Mouse (Mus musculus): Measurements from ENCODE around the gene 9530077C05Rik.
"Not testable (repeated sequence)": the region's sequence is repeated elsewhere in the genome, so short reads cannot be mapped to it uniquely, and the experiment has no call there.

9530077C05Rik gene

GRCm38 (mm10) chr9:22411002-22411857, at the start of gene 9530077C05Rik:
Gene 9530077C05Rik (plus strand): TSS chr9:22411513.
- peak; percentile 90 to 94 for DNase-seq (ENCODE audit: low spot score in 2 of 2)

GRCm38 (mm10) chr9:22366221-22366620, 45.1 kb upstream of the 9530077C05Rik start:
- no peak for DNase-seq (ENCODE audit: low spot score in 2 of 2)

DNA sequence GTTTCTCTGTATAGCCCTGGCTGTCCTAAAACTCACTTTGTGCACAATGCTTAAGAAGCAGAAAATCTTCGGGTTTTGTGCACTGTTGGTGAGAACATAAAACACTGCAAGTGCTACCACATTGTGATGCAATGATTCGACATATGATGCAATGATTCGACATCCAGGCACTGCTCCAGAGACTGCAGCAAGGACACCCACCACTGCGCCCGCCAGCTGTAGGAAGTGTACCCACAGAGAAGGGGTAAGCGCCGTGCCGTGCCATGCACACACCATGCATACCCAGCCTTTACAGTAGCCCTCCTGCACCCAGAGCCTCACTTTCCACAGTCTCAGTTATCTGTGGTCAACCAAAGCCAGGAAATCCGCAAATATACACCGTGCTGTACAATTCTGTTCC, 44.7 kb upstream of the 9530077C05Rik start:
- no peak for DNase-seq (ENCODE audit: low spot score in 2 of 2)

GRCm38 (mm10) chr9:22368030-22368429, 43.3 kb upstream of the 9530077C05Rik start:
- no peak for DNase-seq (ENCODE audit: low spot score in 2 of 2)

DNA sequence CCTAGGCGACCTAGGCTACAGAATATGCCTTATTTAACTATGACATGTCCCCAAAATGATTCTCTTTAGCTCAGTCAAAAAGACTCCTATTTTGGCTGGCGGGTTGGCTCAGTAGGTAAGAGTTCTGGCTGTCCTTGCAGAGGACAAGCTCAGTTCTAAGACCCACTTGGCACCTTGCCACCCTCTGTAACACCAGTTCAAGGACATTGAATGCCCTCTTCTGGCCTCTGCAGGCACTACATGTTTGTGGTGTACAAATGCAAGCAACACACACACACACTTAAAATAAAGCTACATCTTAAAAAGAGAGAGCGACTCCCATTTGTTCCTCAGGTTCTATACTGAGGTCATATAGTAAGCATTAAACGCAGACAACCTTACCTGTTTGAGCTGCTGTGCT, 38.6 kb upstream of the 9530077C05Rik start:
- no peak for DNase-seq (ENCODE audit: low spot score in 2 of 2)

- no peak for DNase-seq (ENCODE audit: low spot score in 2 of 2)
These were observed 35.2 kb upstream of the 9530077C05Rik start for GRCm38 (mm10) chr9:22376086-22376485.

GRCm38 (mm10) chr9:22385890-22386289, 25.4 kb upstream of the 9530077C05Rik start:
- no peak for DNase-seq (ENCODE audit: low spot score in 2 of 2)

DNA sequence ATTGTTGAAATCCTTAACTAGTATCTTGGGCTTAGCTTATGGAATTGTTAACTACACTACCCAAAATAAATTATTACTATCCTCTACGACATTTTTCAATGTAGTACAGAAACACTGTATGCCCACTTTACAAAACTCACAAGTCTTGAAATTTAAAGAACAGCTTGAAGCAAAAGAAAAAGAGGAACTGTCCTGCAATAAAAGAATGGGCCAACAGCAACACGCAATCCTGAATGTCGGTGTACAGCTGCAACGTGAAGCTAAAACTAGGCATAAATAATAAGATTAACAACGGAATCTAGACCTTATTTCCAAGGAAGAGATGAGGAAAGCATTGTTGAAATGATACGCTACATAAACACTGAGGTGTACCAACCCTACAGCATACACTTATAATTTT, 23.4 kb upstream of the 9530077C05Rik start:
- no peak for DNase-seq (ENCODE audit: low spot score in 2 of 2)

DNA sequence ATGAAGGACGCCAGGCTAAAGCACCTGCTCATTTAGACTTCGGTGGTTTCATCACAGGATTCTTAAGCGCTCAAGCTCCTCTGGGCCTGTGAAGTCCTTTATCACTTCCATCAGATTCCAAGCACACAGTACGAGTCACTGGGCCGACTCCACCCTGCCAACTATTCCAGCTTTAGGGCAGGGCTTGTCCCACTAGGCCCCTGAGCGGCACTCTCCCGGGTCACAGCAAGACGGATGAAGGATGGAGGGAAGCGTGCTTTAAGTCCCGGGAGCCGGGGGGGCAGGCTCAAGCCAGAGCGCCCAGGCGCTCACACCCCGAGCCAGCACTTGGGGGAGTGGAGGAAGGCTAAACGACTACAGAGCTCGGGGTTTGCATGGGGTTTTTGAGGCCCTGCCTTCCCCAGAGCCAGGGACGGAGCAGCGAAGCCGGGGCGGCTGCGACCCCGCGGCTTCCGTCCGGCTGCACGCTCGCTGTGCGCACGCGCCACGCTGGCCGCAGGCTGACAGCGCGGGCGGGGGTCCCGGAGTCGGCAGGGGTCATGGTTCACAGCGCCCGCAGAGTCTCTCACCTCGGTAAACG, 22.8 kb upstream of the 9530077C05Rik start:
- peak; percentile 37 to 43 for DNase-seq (ENCODE audit: low spot score in 2 of 2)

- peak; percentile 90 to 93 for DNase-seq (ENCODE audit: low spot score in 2 of 2)
These were observed 22.3 kb upstream of the 9530077C05Rik start, which contains the start of gene Anln for GRCm38 (mm10) chr9:22389021-22389476. Gene Anln (minus strand): TSS chr9:22389188.

DNA sequence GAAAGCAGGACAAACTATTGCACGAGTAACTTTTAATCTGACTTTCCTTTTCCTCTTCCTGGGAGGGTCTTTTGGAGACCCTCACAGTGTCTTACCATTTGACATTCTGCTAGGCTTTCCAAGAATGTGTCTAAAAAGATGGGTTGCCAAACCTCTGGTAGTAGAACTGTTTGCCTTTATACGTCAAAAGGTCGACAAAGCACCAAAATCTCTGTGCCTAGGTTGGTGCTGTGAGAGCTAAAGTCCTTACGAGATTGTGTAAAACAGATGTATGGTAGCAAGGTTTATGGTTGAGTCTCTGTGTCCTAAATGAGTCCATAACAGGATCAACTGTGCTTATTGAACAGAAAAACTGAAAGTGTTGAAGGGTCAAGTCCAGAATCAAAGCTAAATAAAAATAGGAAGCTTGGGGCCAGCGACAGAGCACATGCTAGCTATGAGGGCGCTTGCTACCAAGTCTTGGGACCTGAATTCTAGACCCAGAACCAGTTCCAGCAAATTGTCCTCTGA, 21.5 kb upstream of the 9530077C05Rik start:
- no peak for DNase-seq (ENCODE audit: low spot score in 2 of 2)

- DNase-seq (ENCODE audit: low spot score in 2 of 2): no peak
These were observed 20.9 kb upstream of the 9530077C05Rik start for GRCm38 (mm10) chr9:22390390-22390789.

GRCm38 (mm10) chr9:22394725-22395124, 16.6 kb upstream of the 9530077C05Rik start:
- no peak for DNase-seq (ENCODE audit: low spot score in 2 of 2)

GRCm38 (mm10) chr9:22399021-22399420, 12.3 kb upstream of the 9530077C05Rik start:
- DNase-seq (ENCODE audit: low spot score in 2 of 2): no peak

- no peak for DNase-seq (ENCODE audit: low spot score in 2 of 2)
These were observed 9.3 kb upstream of the 9530077C05Rik start for GRCm38 (mm10) chr9:22402001-22402400.

- no peak for DNase-seq (ENCODE audit: low spot score in 2 of 2)
These were observed 8.3 kb upstream of the 9530077C05Rik start for GRCm38 (mm10) chr9:22402976-22403375.

- DNase-seq (ENCODE audit: low spot score in 2 of 2): not testable (repeated sequence)
These were observed 7.8 kb upstream of the 9530077C05Rik start for GRCm38 (mm10) chr9:22403501-22403900.

- DNase-seq (ENCODE audit: low spot score in 2 of 2): no peak
These were observed 5.9 kb upstream of the 9530077C05Rik start for GRCm38 (mm10) chr9:22405414-22405813.

- DNase-seq (ENCODE audit: low spot score in 2 of 2): not testable (repeated sequence)
These were observed 3.7 kb upstream of the 9530077C05Rik start for GRCm38 (mm10) chr9:22407633-22408032.

- not testable (repeated sequence) for DNase-seq (ENCODE audit: low spot score in 2 of 2)
These were observed 3.0 kb upstream of the 9530077C05Rik start for GRCm38 (mm10) chr9:22408344-22408743.

DNA sequence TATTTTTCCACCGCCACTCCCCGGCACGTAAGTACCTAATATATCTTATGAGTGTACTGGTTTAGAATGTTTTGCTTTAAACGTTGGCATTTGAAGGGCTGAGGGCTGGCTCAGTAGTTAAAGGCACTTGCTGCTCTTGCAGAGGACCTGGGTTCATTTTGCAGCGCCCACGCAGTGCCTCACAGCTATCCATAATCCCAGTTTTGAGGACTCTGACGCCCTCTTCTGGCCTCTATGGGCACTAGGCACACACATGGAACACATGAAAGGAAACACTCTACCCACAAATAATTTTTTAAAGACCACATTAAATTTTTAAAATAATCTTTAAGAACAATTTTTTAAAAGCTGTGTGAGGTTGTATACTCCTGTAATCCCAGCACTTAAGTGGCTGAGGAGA, 1.8 kb upstream of the 9530077C05Rik start:
- DNase-seq (ENCODE audit: low spot score in 2 of 2): no peak

DNA sequence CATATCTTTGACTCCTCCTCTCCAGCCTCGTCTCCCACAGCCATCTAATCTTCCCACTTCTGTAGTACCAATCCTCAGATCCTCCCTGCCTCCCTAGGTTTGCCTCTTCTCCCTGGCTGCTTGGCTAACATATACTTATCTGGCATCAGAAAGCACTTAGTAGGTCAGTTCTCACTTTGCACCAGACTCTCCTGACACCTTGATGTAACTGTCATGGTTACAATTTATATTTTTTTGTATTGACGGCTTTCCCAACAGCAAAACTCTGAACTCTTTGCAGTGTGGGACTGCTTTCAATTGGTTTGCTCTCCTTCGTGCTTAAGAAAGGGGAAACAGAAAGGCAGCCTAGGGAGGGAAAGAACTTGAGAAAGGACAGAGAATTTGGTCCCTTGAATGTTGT, 4.9 kb downstream of the 9530077C05Rik start:
- no peak for DNase-seq (ENCODE audit: low spot score in 2 of 2)

GRCm38 (mm10) chr9:22417547-22417946, 6.2 kb downstream of the 9530077C05Rik start:
- DNase-seq (ENCODE audit: low spot score in 2 of 2): no peak
